Mouse (Mus musculus): Measurements from ENCODE around the gene Zfp626. TPM values are rescaled to one million over a fixed set of nuclear protein-coding genes. Genes with fewer than 3 reads are reported as not detected.

Zfp626 gene
- polyA plus RNA-seq, 1 experiment from 2014 or later = 1.2 TPM

- ATAC-seq (ENCODE audit: insufficient number of reproducible peaks, insufficient read depth, low FRiP score, low read depth) = peak; percentile 92
- peak within 1 kb of the TSS; percentile 70 for H3K4me2 ChIP-seq (ENCODE audit: low read length)
- H3K27ac ChIP-seq (replicated peaks in 1 of 2; ENCODE audit: control insufficient read depth in 1 of 2, insufficient read depth in 1 of 2, low read depth in 2 of 2, low read length in 2 of 2) = peak within 1 kb of the TSS; percentile 81 to 83
- H3K27me3 ChIP-seq (ENCODE audit: control insufficient read depth, insufficient read depth, low read length) = no peaks in the 10 kb centered on the region
- H3K9me3 ChIP-seq (ENCODE audit: control insufficient read depth, low read length) = no peaks in the 10 kb centered on the region
- peak within 1 kb of the TSS; percentile 81 for H3K9ac ChIP-seq (ENCODE audit: low read length)
- 2% methylated on average over 34 of the region's 34 CpGs for WGBS
- peaks cover 2 to 6% of the 10 kb centered on the region in 2 experiments; a peak in 3 of 4 replicates for H3K4me1 ChIP-seq (ENCODE audit: control insufficient read depth in 2 of 2, insufficient read depth in 2 of 2, low read length in 2 of 2)
- H3K36me3 ChIP-seq (ENCODE audit: control insufficient read depth, insufficient read depth, low read length) = no peaks in the 10 kb centered on the region
- H3K4me3 ChIP-seq (ENCODE audit: control insufficient read depth in 1 of 2, insufficient read depth in 1 of 2, low read depth in 1 of 2, low read length in 2 of 2) = peak within 1 kb of the TSS; percentile 62 to 85
Observed at GRCm38 (mm10) chr7:27838323-27839249, 31.6 kb downstream of the Zfp626 start, which contains the start of gene Zfp59. TSS of gene Zfp59 (plus strand) at chr7:27838607.

DNA sequence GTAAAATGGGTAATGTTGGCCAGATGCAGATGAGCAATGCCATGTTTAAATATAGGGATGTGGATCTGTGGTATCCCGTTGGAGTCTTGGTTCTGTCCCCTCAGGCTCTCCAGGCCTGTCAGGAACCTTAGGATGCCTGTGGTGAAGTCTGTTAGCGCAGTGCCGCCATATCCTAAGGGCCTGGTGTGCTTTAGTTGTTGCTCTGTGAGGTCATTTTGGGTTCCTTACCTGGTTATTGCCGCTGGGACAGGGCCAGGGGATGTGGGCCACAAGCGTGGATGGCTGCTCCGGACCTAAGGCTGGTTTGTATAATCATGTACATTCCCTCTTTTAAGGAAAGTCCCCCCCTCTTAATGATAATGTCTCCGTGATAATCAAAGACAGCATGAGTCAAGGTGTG is 32.6 kb downstream of the Zfp626 start:
- H3K9me3 ChIP-seq (ENCODE audit: control insufficient read depth, low read length) = no peaks in the 10 kb centered on the region
- no peak overlapping the region; a peak in 1 of 4 replicates for H3K4me3 ChIP-seq (ENCODE audit: control insufficient read depth in 1 of 2, insufficient read depth in 1 of 2, low read depth in 1 of 2, low read length in 2 of 2)
- no peak overlapping the region for H3K27ac ChIP-seq (replicated peaks in 1 of 2; ENCODE audit: control insufficient read depth in 1 of 2, insufficient read depth in 1 of 2, low read depth in 2 of 2, low read length in 2 of 2)
- ATAC-seq (ENCODE audit: insufficient number of reproducible peaks, insufficient read depth, low FRiP score, low read depth) = no peak
- no peaks in the 10 kb centered on the region for H3K27me3 ChIP-seq (ENCODE audit: control insufficient read depth, insufficient read depth, low read length)
- H3K36me3 ChIP-seq (ENCODE audit: control insufficient read depth, insufficient read depth, low read length) = peaks cover 4% of the 10 kb centered on the region
- no peak overlapping the region for H3K9ac ChIP-seq (ENCODE audit: low read length)
- no peak overlapping the region for H3K4me2 ChIP-seq (ENCODE audit: low read length)
- peaks cover 2 to 6% of the 10 kb centered on the region in 2 experiments; a peak in 3 of 4 replicates for H3K4me1 ChIP-seq (ENCODE audit: control insufficient read depth in 2 of 2, insufficient read depth in 2 of 2, low read length in 2 of 2)
- 82% methylated on average over 7 of the region's 7 CpGs for WGBS

DNA sequence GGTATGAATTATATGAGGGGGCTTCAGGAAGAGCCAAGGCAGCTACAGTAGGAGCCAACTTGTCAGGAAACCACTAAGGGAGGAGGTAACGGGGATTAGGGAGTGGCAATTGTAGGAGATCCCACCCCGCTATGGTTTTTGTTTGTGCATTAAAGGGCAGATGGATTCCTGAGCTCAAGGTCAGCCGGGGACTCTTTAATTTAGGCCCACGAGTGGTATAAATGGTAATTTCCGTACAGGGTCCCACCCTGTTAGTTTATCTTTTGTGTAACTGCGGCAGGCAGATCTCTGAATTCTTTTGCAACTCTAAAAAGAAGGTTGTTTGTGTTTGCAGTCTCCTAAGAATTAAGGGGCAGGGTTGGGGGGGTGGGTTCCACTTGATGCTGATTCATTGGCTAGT is 33.1 kb downstream of the Zfp626 start:
- 81% methylated on average over 6 of the region's 6 CpGs for WGBS
- H3K4me3 ChIP-seq (ENCODE audit: control insufficient read depth in 1 of 2, insufficient read depth in 1 of 2, low read depth in 1 of 2, low read length in 2 of 2) = no peak overlapping the region
- peaks cover 9% of the 10 kb centered on the region for H3K36me3 ChIP-seq (ENCODE audit: control insufficient read depth, insufficient read depth, low read length)
- no peak for ATAC-seq (ENCODE audit: insufficient number of reproducible peaks, insufficient read depth, low FRiP score, low read depth)
- no peaks in the 10 kb centered on the region for H3K9me3 ChIP-seq (ENCODE audit: control insufficient read depth, low read length)
- H3K4me2 ChIP-seq (ENCODE audit: low read length) = no peak overlapping the region
- H3K4me1 ChIP-seq (ENCODE audit: control insufficient read depth in 2 of 2, insufficient read depth in 2 of 2, low read length in 2 of 2) = peaks cover 2 to 6% of the 10 kb centered on the region in 2 experiments; a peak in 3 of 4 replicates
- H3K9ac ChIP-seq (ENCODE audit: low read length) = no peak overlapping the region
- no peak overlapping the region for H3K27ac ChIP-seq (replicated peaks in 1 of 2; ENCODE audit: control insufficient read depth in 1 of 2, insufficient read depth in 1 of 2, low read depth in 2 of 2, low read length in 2 of 2)
- H3K27me3 ChIP-seq (ENCODE audit: control insufficient read depth, insufficient read depth, low read length) = no peaks in the 10 kb centered on the region

- H3K9ac ChIP-seq (ENCODE audit: low read length) = no peak within 1 kb of the TSS
- no peaks in the 10 kb centered on the region for H3K27me3 ChIP-seq (ENCODE audit: control insufficient read depth, insufficient read depth, low read length)
- no peak for ATAC-seq (ENCODE audit: insufficient number of reproducible peaks, insufficient read depth, low FRiP score, low read depth)
- 86% methylated on average over 1 of the region's 1 CpGs for WGBS
- H3K4me1 ChIP-seq (ENCODE audit: control insufficient read depth in 2 of 2, insufficient read depth in 2 of 2, low read length in 2 of 2) = peaks cover 3 to 12% of the 10 kb centered on the region in 2 experiments
- no peak within 1 kb of the TSS for H3K4me2 ChIP-seq (ENCODE audit: low read length)
- H3K9me3 ChIP-seq (ENCODE audit: control insufficient read depth, low read length) = no peaks in the 10 kb centered on the region
- H3K4me3 ChIP-seq (ENCODE audit: control insufficient read depth in 1 of 2, insufficient read depth in 1 of 2, low read depth in 1 of 2, low read length in 2 of 2) = no peak within 1 kb of the TSS
- H3K27ac ChIP-seq (replicated peaks in 1 of 2; ENCODE audit: control insufficient read depth in 1 of 2, insufficient read depth in 1 of 2, low read depth in 2 of 2, low read length in 2 of 2) = no peak within 1 kb of the TSS
- H3K36me3 ChIP-seq (ENCODE audit: control insufficient read depth, insufficient read depth, low read length) = peaks cover 14% of the 10 kb centered on the region
Observed at GRCm38 (mm10) chr7:27857227-27857626, 50.2 kb downstream of the Zfp626 start, which contains the start of gene Zfp607a. TSS of gene Zfp607a (plus strand) at chr7:27857527.

GRCm38 (mm10) chr7:27859301-27860251 is 52.6 kb downstream of the Zfp626 start:
- Histone ChIP-seq H3K4me2 (ENCODE audit: low read length) (peak overlapping the region; percentile 75), H3K9me3 (ENCODE audit: control insufficient read depth, low read length) (no peaks in the 10 kb centered on the region), H3K27me3 (ENCODE audit: control insufficient read depth, insufficient read depth, low read length) (no peaks in the 10 kb centered on the region), H3K4me3 (ENCODE audit: control insufficient read depth in 1 of 2, insufficient read depth in 1 of 2, low read depth in 1 of 2, low read length in 2 of 2) (peak overlapping the region; percentile 53 to 80; a peak in 3 of 4 replicates), H3K9ac (ENCODE audit: low read length) (peak overlapping the region; percentile 76), H3K27ac (replicated peaks in 1 of 2; ENCODE audit: control insufficient read depth in 1 of 2, insufficient read depth in 1 of 2, low read depth in 2 of 2, low read length in 2 of 2) (peak overlapping the region; percentile 88 to 94), H3K36me3 (ENCODE audit: control insufficient read depth, insufficient read depth, low read length) (peaks cover 15% of the 10 kb centered on the region), H3K4me1 (ENCODE audit: control insufficient read depth in 2 of 2, insufficient read depth in 2 of 2, low read length in 2 of 2) (peaks cover 3 to 12% of the 10 kb centered on the region in 2 experiments)
- WGBS = 8% methylated on average over 10 of the region's 10 CpGs
- peak; percentile 62 for ATAC-seq (ENCODE audit: insufficient number of reproducible peaks, insufficient read depth, low FRiP score, low read depth)

DNA sequence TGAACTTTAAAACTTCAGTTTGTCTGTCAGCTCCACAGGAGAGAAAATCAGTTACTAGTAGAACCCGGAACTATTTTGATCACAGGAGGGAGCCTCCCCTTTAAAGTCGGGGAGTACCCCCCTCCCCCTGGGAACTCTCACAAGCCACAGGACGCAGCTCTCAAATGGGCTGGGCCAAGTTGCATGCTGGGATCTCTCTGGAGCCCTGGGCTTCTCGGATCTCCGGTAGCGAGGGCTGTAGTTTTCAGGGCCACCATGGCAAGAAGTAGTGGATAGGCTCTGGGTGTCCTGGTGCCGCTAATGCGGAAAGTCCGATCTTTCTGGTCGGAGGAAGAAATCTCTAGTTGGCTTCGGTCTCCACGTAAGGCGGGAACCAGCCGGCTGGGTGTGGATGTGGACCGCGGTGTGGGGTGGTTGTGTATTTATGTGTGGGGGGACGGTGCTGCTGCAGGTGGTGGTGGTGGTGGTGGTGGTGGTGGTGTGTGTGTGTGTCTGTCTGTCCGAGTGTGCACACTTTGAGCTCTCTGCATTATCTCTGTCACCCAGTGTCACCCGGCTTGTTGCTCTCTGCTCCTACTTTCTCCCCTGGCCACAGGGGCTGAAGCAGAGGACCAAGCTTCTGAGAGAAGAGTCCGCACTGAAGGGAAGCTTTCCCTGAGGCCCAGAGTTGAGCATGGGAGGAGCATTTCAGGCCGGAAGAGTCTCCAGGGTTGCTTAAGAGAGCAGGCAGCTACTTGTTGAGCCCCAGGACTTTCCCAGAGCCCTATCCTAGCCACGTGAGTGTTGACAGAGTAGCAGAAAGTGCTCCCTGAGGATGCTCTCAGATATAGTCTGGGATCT is 53.6 kb downstream of the Zfp626 start:
- Histone ChIP-seq H3K4me3 (ENCODE audit: control insufficient read depth in 1 of 2, insufficient read depth in 1 of 2, low read depth in 1 of 2, low read length in 2 of 2) (peak overlapping the region; percentile 53 to 80), H3K9me3 (ENCODE audit: control insufficient read depth, low read length) (no peaks in the 10 kb centered on the region), H3K27me3 (ENCODE audit: control insufficient read depth, insufficient read depth, low read length) (no peaks in the 10 kb centered on the region), H3K9ac (ENCODE audit: low read length) (peak overlapping the region; percentile 76), H3K27ac (replicated peaks in 1 of 2; ENCODE audit: control insufficient read depth in 1 of 2, insufficient read depth in 1 of 2, low read depth in 2 of 2, low read length in 2 of 2) (peak overlapping the region; percentile 88 to 94), H3K4me1 (ENCODE audit: control insufficient read depth in 2 of 2, insufficient read depth in 2 of 2, low read length in 2 of 2) (peaks cover 3 to 12% of the 10 kb centered on the region in 2 experiments), H3K4me2 (ENCODE audit: low read length) (peak overlapping the region; percentile 75), H3K36me3 (ENCODE audit: control insufficient read depth, insufficient read depth, low read length) (peaks cover 22% of the 10 kb centered on the region)
- peak; percentile 82 for ATAC-seq (ENCODE audit: insufficient number of reproducible peaks, insufficient read depth, low FRiP score, low read depth)
- WGBS = under 1% methylated on average over 22 of the region's 22 CpGs
